Mouse (Mus musculus): ENCODE data around the gene Serpinb1b. TPM values are rescaled to one million over a fixed set of nuclear protein-coding genes. Genes with fewer than 3 reads are reported as not detected.

The Serpinb1b gene
- polyA plus RNA-seq, 1 experiment from 2014 or later: not detected

DNA sequence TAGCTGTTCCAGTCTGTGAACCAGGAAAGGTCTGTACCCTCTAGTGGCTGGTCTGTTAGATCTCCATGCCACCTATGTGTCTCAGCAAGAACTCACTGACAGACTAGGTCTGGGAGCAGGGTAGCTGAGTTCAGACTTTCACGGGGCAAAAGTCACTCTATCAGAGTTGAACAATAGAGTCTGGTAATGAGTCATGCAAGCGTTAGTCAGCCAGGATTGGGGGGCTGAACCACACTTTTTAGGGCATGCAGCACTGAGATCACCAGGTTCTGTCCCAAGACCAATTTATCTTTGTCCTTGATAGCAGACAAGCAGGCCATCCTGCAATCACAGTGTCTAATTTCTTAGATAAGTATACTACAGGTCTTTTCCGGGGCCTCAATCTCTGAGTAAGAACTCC, 63.1 kb downstream of the Serpinb1b start:
- no peak for ATAC-seq (ENCODE audit: low FRiP score, low TSS enrichment)
- Histone ChIP-seq H3K4me3 (ENCODE audit: low read length) (no peak overlapping the region), H3K4me1 (ENCODE audit: control insufficient read depth, insufficient read depth, low read length) (no peaks in the 10 kb centered on the region), H3K27ac (ENCODE audit: low read depth, low read length) (no peak overlapping the region), H3K9me3 (ENCODE audit: control insufficient read depth, low read length) (no peaks in the 10 kb centered on the region), H3K27me3 (ENCODE audit: control insufficient read depth, insufficient read depth, low read length) (no peaks in the 10 kb centered on the region), H3K36me3 (ENCODE audit: control insufficient read depth, insufficient read depth, low read length) (no peaks in the 10 kb centered on the region), H3K9ac (ENCODE audit: low read depth, low read length) (no peak overlapping the region), H3K4me2 (replicated peaks; ENCODE audit: low read depth, low read length) (no peak overlapping the region)
- 84% methylated on average over 3 of the region's 3 CpGs for WGBS

Other genes starting within 250 kb of the Serpinb1b start
- gene Serpinb1a, start 227.4 kb upstream of the Serpinb1b start, polyA plus RNA-seq (2014; fragmentation: Nextera tagmentation; extraction: Ambion mirVana): 6.6 and 7.9 TPM in 2 replicates
- gene Serpinb1c, start 180.4 kb upstream of the Serpinb1b start, polyA plus RNA-seq (2014; fragmentation: Nextera tagmentation; extraction: Ambion mirVana): not detected in 2 replicates
- 1.9 and 2.2 TPM in 2 replicates for gene Serpinb6b, start 113.4 kb upstream of the Serpinb1b start, polyA plus RNA-seq (2014; fragmentation: Nextera tagmentation; extraction: Ambion mirVana)
- gene Serpinb9, start 75.3 kb upstream of the Serpinb1b start, polyA plus RNA-seq (2014; fragmentation: Nextera tagmentation; extraction: Ambion mirVana): 6.9 and 7.9 TPM in 2 replicates
- gene Serpinb9b, start 51.2 kb upstream of the Serpinb1b start, polyA plus RNA-seq (2014; fragmentation: Nextera tagmentation; extraction: Ambion mirVana): not detected in 2 replicates
- not detected in 2 replicates for gene Serpinb9c, start 81.2 kb downstream of the Serpinb1b start, polyA plus RNA-seq (2014; fragmentation: Nextera tagmentation; extraction: Ambion mirVana)
- not detected in 2 replicates for gene Serpinb9d, start 114.4 kb downstream of the Serpinb1b start, polyA plus RNA-seq (2014; fragmentation: Nextera tagmentation; extraction: Ambion mirVana)
- not detected in 2 replicates for gene Serpinb9e, start 171.0 kb downstream of the Serpinb1b start, polyA plus RNA-seq (2014; fragmentation: Nextera tagmentation; extraction: Ambion mirVana)
- gene Serpinb9f, start 245.5 kb downstream of the Serpinb1b start, polyA plus RNA-seq (2014; fragmentation: Nextera tagmentation; extraction: Ambion mirVana): not detected in 2 replicates